Mouse (Mus musculus) kidney, adult 2 months (tissue): Measurements from ENCODE around the gene Atg4a-ps.

Experiments used
- CTCF ChIP-seq: fragments of 200-500 bp; conservative IDR thresholded peaks from 2 replicates; pipeline ENCODE4 v1.5.1; 2011; ENCODE audit warnings: low read depth, mild to moderate bottlenecking, control low read depth, low read length, moderate library complexity, mixed read lengths; ENCODE audit not compliant: insufficient read depth, insufficient read length
- POLR2A ChIP-seq: fragments of 200-500 bp; IDR thresholded peaks from one replicate; pipeline ENCODE4 v1.6.1; 2011; ENCODE audit warnings: low read depth, low read length, control low read depth

DNA sequence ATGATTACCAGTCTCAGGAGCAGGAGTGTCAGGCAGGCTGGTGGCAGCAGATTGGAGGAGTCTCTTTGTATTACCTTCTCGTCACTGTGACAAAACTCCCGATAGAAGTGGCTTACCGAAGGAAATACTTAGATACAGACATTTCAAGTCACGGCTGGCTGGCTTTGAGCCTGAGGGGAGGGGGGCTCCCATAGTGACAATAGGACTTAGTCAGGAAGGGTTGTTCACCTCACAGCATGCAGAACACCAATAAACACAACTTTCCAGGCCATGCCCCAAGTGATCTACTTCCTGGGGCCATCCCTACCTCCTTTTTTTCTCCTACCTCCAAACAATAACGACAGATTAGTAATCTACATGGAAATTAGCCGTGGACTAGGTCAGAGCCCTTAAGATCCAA, 32.9 kb upstream of the Atg4a-ps start:
- TF ChIP-seq CTCF, result no peak
- TF ChIP-seq POLR2A, result no peak
